Mouse (Mus musculus) sigmoid colon, adult 10 weeks (tissue): ENCODE data around the gene 4930578C19Rik. TPM values are rescaled to one million over a fixed set of nuclear protein-coding genes. Genes with fewer than 3 reads are reported as not detected.

ENCODE experiments used
- polyA plus RNA-seq: library from polyadenylated mRNA; stranded (reverse); fragments of 350-450 nt; fragmentation: Illumina TruSeq; extraction: RNeasy Lipid Tissue Mini Kit (QIAGEN cat#74804); gene quantifications from one replicate; pipeline ENCODE4 v1.2.3, GENCODE M21; 2014; ENCODE audit warnings: low read depth, low replicate concordance

The 4930578C19Rik gene
- polyA plus RNA-seq = 2.2 TPM

DNA sequence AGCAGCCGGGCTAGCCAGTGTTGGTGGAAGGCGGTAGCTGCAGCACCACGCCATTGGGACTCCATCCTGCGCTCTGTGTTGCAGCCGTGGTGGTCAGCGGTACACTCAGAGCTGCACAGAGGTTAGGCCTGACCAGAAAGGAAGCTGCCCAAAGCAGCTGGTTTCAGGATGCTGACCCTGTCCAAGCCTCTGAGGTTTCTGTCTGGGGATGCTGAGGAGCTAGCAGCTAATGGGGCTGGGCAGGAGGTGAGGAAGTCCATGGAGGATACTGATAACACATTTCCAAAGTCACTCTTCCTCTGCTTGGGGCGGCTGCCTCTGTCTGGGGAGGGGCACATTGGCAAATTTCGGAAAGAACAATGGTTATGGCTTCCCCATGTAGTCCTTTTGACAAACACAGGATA is at the start of gene 4930578C19Rik:
TSS of gene 4930578C19Rik (minus strand) at position 200 of the 404 bp plus-strand sequence.

